Mouse (Mus musculus) hindbrain, embryonic 11.5 days (tissue): ENCODE measurements at regions not wholly inside any gene's neighbourhood (a gene's known extent, or its start where the extent isn't known, plus 50 kb on each side); places are given as distances from the start of the nearest gene placed in this dataset.

Experiments used
- ATAC-seq: fragments of 200-750 bp; cut with Nextera tagmentation; 2 replicates; pipeline ENCODE4 v1.8.0; 2017; ENCODE audit warnings: mild to moderate bottlenecking, moderate TSS enrichment, moderate library complexity; ENCODE audit not compliant: low FRiP score
- DNase-seq: peaks from one replicate; pipeline ENCODE4 v3.0.0-alpha.2; 2015; ENCODE audit warnings: low spot score
- H3K27ac ChIP-seq: fragments of 300-500 bp; sonication (generic); 2 replicates; pipeline ENCODE4 v1.5.1; 2014; ENCODE audit warnings: mild to moderate bottlenecking, low read depth, low read length
- H3K27me3 ChIP-seq: fragments of 300-500 bp; sonication (generic); 2 replicates; pipeline ENCODE4 v1.6.1; 2014; ENCODE audit warnings: mild to moderate bottlenecking, low read length, moderate library complexity, mixed read lengths; ENCODE audit not compliant: control insufficient read depth, insufficient read depth
- H3K36me3 ChIP-seq: fragments of 300-500 bp; sonication (generic); 2 replicates; pipeline ENCODE4 v1.6.1; 2014; ENCODE audit warnings: mild to moderate bottlenecking, low read length, moderate library complexity, mixed read lengths; ENCODE audit not compliant: control insufficient read depth, insufficient read depth
- H3K4me1 ChIP-seq: fragments of 300-500 bp; sonication (generic); replicated peaks from 2 replicates; pipeline ENCODE4 v1.6.1; 2014; ENCODE audit warnings: low read length, mixed read lengths; ENCODE audit not compliant: control insufficient read depth, insufficient read depth
- H3K4me2 ChIP-seq: fragments of 300-500 bp; sonication (generic); replicated peaks from 2 replicates; pipeline ENCODE4 v1.6.1; 2014; ENCODE audit warnings: mild to moderate bottlenecking, low read depth, low read length
- H3K4me3 ChIP-seq: fragments of 300-500 bp; sonication (generic); 2 replicates; pipeline ENCODE4 v1.5.1; 2014; ENCODE audit warnings: low read depth, low read length
- H3K9ac ChIP-seq: fragments of 300-500 bp; sonication (generic); 2 replicates; pipeline ENCODE4 v1.6.1; 2014; ENCODE audit warnings: low read depth, low read length
- H3K9me3 ChIP-seq: fragments of 300-500 bp; sonication (generic); 2 replicates; pipeline ENCODE4 v1.6.1; 2016; ENCODE audit warnings: low read length; ENCODE audit not compliant: control insufficient read depth
- WGBS: fragments of 180-500 bp; shearing (Covaris S2); extraction: QIAGEN DNeasy Blood & Tissue Kit; methylation state at CpG from one replicate; pipeline ENCODE4 v1.1.7; 2014; 5-methylcytosine and 5-hydroxymethylcytosine counted together

GRCm38 (mm10) chr19:52048378-52048978 is 215.6 kb upstream of the Ins1 start:
- Histone ChIP-seq H3K9ac (no peak overlapping the region), H3K27ac (no peak overlapping the region), H3K36me3 (no peaks in the 10 kb centered on the region), H3K4me2 (no peak overlapping the region), H3K9me3 (no peaks in the 10 kb centered on the region), H3K4me1 (no peaks in the 10 kb centered on the region), H3K4me3 (no peak overlapping the region), H3K27me3 (no peaks in the 10 kb centered on the region)
- WGBS, result 50% methylated on average over 1 of the region's 1 CpGs
- DNase-seq (no peak), ATAC-seq (no peak)

DNA sequence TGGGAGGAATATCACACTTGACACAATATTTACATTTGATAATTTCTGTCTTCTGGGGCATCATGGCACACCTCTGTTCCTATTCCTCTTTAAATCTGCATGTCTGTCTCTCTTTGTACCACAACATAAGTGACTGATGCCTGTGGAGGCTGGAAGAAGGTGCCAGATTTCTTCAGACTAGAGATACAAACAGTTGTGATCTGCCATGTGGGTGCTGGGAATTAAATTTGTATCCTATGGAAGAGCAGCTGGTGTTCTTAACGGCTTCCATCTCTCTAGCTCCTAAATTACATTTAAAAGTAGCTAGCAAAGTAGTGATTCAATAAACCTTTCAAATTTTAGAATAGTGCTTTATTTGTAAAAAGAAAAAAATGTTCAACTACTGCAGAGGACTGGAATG is 195.3 kb upstream of the Ins1 start:
- H3K9me3 ChIP-seq, result no peaks in the 10 kb centered on the region
- no peaks in the 10 kb centered on the region for H3K4me1 ChIP-seq
- H3K4me2 ChIP-seq, result no peak overlapping the region
- WGBS, result 89% methylated on average over 1 of the region's 1 CpGs
- no peak overlapping the region for H3K9ac ChIP-seq
- no peaks in the 10 kb centered on the region for H3K36me3 ChIP-seq
- no peak overlapping the region for H3K4me3 ChIP-seq
- no peak for DNase-seq
- no peak overlapping the region for H3K27ac ChIP-seq
- no peak for ATAC-seq
- H3K27me3 ChIP-seq, result no peaks in the 10 kb centered on the region

GRCm38 (mm10) chr19:52069919-52070528 is 194.1 kb upstream of the Ins1 start:
- H3K9me3 ChIP-seq, result no peaks in the 10 kb centered on the region
- H3K27ac ChIP-seq, result no peak overlapping the region
- H3K4me2 ChIP-seq, result no peak overlapping the region
- no peak for ATAC-seq
- H3K36me3 ChIP-seq, result no peaks in the 10 kb centered on the region
- no peak for DNase-seq
- H3K9ac ChIP-seq, result no peak overlapping the region
- no peak overlapping the region for H3K4me3 ChIP-seq
- WGBS, result 83% methylated on average over 4 of the region's 4 CpGs
- no peaks in the 10 kb centered on the region for H3K27me3 ChIP-seq
- H3K4me1 ChIP-seq, result no peaks in the 10 kb centered on the region

GRCm38 (mm10) chr19:52071234-52071633 is 192.9 kb upstream of the Ins1 start:
- Histone ChIP-seq H3K4me2 (no peak overlapping the region), H3K27me3 (no peaks in the 10 kb centered on the region), H3K9me3 (no peaks in the 10 kb centered on the region), H3K4me1 (no peaks in the 10 kb centered on the region), H3K4me3 (no peak overlapping the region), H3K27ac (no peak overlapping the region), H3K9ac (no peak overlapping the region), H3K36me3 (no peaks in the 10 kb centered on the region)
- ATAC-seq, result no peak
- 79% methylated on average over 5 of the region's 5 CpGs for WGBS
- DNase-seq, result no peak

DNA sequence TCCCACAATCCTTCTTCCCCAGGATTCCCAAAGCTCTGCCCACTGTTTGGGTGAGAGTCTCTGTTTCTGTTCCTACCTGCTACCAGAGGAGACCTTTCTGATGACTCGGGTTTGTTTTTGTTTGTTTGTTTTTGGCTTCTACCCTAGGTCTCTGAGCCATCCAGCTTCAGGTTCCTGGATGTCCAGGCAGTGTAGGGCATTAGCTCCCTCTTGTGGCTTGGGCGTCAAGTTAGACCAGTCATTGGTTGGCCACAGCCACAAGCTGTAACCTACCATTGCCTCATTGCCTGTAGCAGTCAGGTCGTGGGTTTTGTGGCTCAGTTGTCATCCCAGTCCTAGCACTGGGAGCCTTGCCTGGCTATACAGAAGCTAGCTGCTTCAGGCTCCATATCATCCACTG is 185.1 kb upstream of the Ins1 start:
- Histone ChIP-seq H3K36me3 (no peaks in the 10 kb centered on the region), H3K27ac (no peak overlapping the region), H3K9ac (no peak overlapping the region), H3K4me3 (no peak overlapping the region), H3K9me3 (no peaks in the 10 kb centered on the region), H3K4me2 (no peak overlapping the region), H3K4me1 (no peaks in the 10 kb centered on the region), H3K27me3 (no peaks in the 10 kb centered on the region)
- no peak for ATAC-seq
- 28% methylated on average over 3 of the region's 3 CpGs for WGBS
- DNase-seq, result peak; percentile 27

DNA sequence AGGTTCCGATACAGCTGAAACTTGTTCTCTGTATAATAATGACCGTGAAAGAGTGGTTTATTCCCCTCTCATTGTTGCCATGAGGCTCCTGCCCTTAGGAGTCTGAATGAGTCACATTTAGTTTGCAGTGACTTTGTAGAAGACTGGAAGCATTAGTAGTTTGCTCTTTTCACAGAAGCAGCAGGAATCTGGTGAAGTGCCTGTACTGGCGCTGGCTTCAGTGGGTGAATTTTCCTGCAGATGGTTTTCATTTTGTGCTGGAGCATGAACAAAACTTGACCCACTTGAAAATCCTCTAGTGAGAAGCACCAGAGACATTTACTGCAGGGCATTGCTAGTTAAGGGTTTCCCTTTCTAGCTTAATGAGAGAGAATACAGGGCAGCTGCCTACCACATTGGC is 151.7 kb upstream of the Ins1 start:
- no peaks in the 10 kb centered on the region for H3K36me3 ChIP-seq
- H3K4me3 ChIP-seq, result no peak overlapping the region
- ATAC-seq, result no peak
- no peak for DNase-seq
- H3K9ac ChIP-seq, result no peak overlapping the region
- H3K9me3 ChIP-seq, result no peaks in the 10 kb centered on the region
- no peak overlapping the region for H3K27ac ChIP-seq
- WGBS, result 49% methylated on average over 3 of the region's 3 CpGs
- H3K27me3 ChIP-seq, result no peaks in the 10 kb centered on the region
- H3K4me1 ChIP-seq, result no peaks in the 10 kb centered on the region
- H3K4me2 ChIP-seq, result no peak overlapping the region
